ENCODE assay signal across 8 mouse cellular contexts in genomic region chrX:59566826-59567694, GRCm38 (mm10). TPM values are rescaled to one million over a fixed set of nuclear protein-coding genes. Genes with fewer than 3 reads are reported as not detected.
A peak's percentile ranks its signal among the peaks of the same experiment; 100 is the strongest.
DNase-seq lines count a peak whose midpoint lies in the region; ATAC-seq and TF ChIP-seq lines count a peak whose summit lies in the region.

No protein-coding gene starts in this region.

- peaks cover 8% of the 10 kb centered on the region; the same call in 1 of the 2 replicates for H3K4me1 ChIP-seq in E14TG2a.4 (replicated peaks; ENCODE audit: low read depth, low read length)
- H3K4me1 ChIP-seq in embryonic facial prominence, embryonic 10.5 days = no peaks in the 10 kb centered on the region; the same call in 1 of the 2 replicates
- H3K4me1 ChIP-seq in heart, postnatal 0 days (ENCODE audit: control insufficient read depth, insufficient read depth) = no peaks in the 10 kb centered on the region

- peaks cover 6% of the 10 kb centered on the region; the same call in 1 of the 2 replicates for H3K9me3 ChIP-seq in E14TG2a.4 (ENCODE audit: low read length)
- no peaks in the 10 kb centered on the region for H3K9me3 ChIP-seq in embryonic facial prominence, embryonic 10.5 days
- no peaks in the 10 kb centered on the region for H3K9me3 ChIP-seq in heart, postnatal 0 days (replicated peaks; ENCODE audit: control insufficient read depth, low read length)

- 20% methylated on average over 75 of the region's 75 CpGs for WGBS in embryonic facial prominence, embryonic 10.5 days
- WGBS in heart, postnatal 0 days = 17% methylated on average over 63 of the region's 75 CpGs

- no peak for TF ChIP-seq CTCF in E14TG2a.4 (conservative IDR thresholded peaks at IDR 0.05; ENCODE audit: low read length)
- no peak for TF ChIP-seq CTCF in heart, postnatal 0 days (IDR thresholded peaks at IDR 0.05; ENCODE audit: low read depth)

- H3K36me3 ChIP-seq in E14TG2a.4 (ENCODE audit: insufficient read depth, low read length) = no peaks in the 10 kb centered on the region
- H3K36me3 ChIP-seq in embryonic facial prominence, embryonic 10.5 days (replicated peaks) = no peaks in the 10 kb centered on the region
- no peaks in the 10 kb centered on the region for H3K36me3 ChIP-seq in heart, postnatal 0 days (replicated peaks; ENCODE audit: control insufficient read depth, insufficient read depth, low read length)

- H3K4me2 ChIP-seq in heart, postnatal 0 days (ENCODE audit: low read depth, low read length) = peak overlapping the region; percentile 69

- peak overlapping the region; percentile 69 for H3K4me3 ChIP-seq in E14TG2a.4 (replicated peaks; ENCODE audit: low read length)
- peak overlapping the region; percentile 61 for H3K4me3 ChIP-seq in embryonic facial prominence, embryonic 10.5 days
- H3K4me3 ChIP-seq in heart, postnatal 0 days (ENCODE audit: low read depth, low read length) = peak overlapping the region; percentile 61

- no peak for TF ChIP-seq EP300 in heart, postnatal 0 days (IDR thresholded peaks at IDR 0.05; ENCODE audit: low read depth)

- peak overlapping the region; percentile 68 for H3K9ac ChIP-seq in heart, postnatal 0 days (replicated peaks; ENCODE audit: low read depth, low read length)

- H3K27ac ChIP-seq in embryonic facial prominence, embryonic 10.5 days (replicated peaks) = peak overlapping the region; percentile 79
- peak overlapping the region; percentile 83 for H3K27ac ChIP-seq in heart, postnatal 0 days (ENCODE audit: low read depth)

- DNase-seq in adrenal gland, adult 2 months = peak; percentile 39
- peak; percentile 64 for DNase-seq in embryonic facial prominence, embryonic 10.5 days (ENCODE audit: low spot score)
- peak; percentile 17 for DNase-seq in heart, postnatal 0 days (ENCODE audit: low spot score)
- peak; percentile 10 to 27 for DNase-seq in layer of hippocampus, postnatal 14 days (ENCODE audit: low spot score in 2 of 2)
- peak; percentile 39 for DNase-seq in right cerebral cortex, postnatal 14 days
- DNase-seq in urinary bladder, adult 2 months (ENCODE audit: low spot score) = no peak

- peaks cover 43% of the 10 kb centered on the region for H3K27me3 ChIP-seq in E14TG2a.4 (ENCODE audit: insufficient read depth, low read length)
- peaks cover 61% of the 10 kb centered on the region for H3K27me3 ChIP-seq in embryonic facial prominence, embryonic 10.5 days (replicated peaks; ENCODE audit: low read depth, poor library complexity, severe bottlenecking)
- H3K27me3 ChIP-seq in heart, postnatal 0 days (ENCODE audit: control insufficient read depth, insufficient read depth, low read length) = peaks cover 5% of the 10 kb centered on the region; the same call in 1 of the 2 replicates

- peak; percentile 47 for ATAC-seq in heart, postnatal 0 days (ENCODE audit: insufficient read depth, low read depth)
- peak; percentile 60 for ATAC-seq in megakaryocyte, adult 5-6 weeks (ENCODE audit: poor library complexity, severe bottlenecking)

RNA-seq across cellular contexts. Expression of gene Fgf13, which starts 0.8 kb away (rescaled TPM):
- total RNA-seq in adrenal gland, adult 2 months (2021) = 1 to 10 TPM in 1 of 2 experiments, under 1 TPM in 1; 0.52 to 2.9 TPM
- 0.10 and 0.16 TPM in 2 replicates for polyA plus RNA-seq in adrenal gland, adult 2 months (2012; rRNA removed)
- polyA plus RNA-seq in embryonic facial prominence, embryonic 10.5 days (2016; fragmentation: Nextera tagmentation; extraction: Ambion mirVana) = 17.1 and 19.0 TPM in 2 replicates
- total RNA-seq in heart, postnatal 0 days (2014; rRNA removed; ENCODE audit: low replicate concordance) = 35.5 and 43.9 TPM in 2 replicates
- polyA plus RNA-seq in heart, postnatal 0 days (2015; fragmentation: Nextera tagmentation; extraction: Ambion mirVana) = 85.0 and 88.7 TPM in 2 replicates
- 100 to 1,000 TPM; 388 to 394 TPM for total RNA-seq in layer of hippocampus, postnatal 14 days (2021)
- 0.31 and 0.34 TPM in 2 replicates for total RNA-seq in megakaryocyte, adult 5-6 weeks (2015)
- 1.4 and 2.1 TPM in 2 replicates for total RNA-seq in megakaryocyte, adult 5-6 weeks (2017)
- 1.7 and 2.2 TPM in 2 replicates for polyA plus RNA-seq in urinary bladder, adult 2 months (2012; rRNA removed)
